Mouse (Mus musculus): Measurements from ENCODE around the gene Phldb1.
A peak's percentile ranks its signal among the peaks of the same experiment; 100 is the strongest.
"Not testable (repeated sequence)": the region's sequence is repeated elsewhere in the genome, so short reads cannot be mapped to it uniquely, and the experiment has no call there.

The Phldb1 gene

DNA sequence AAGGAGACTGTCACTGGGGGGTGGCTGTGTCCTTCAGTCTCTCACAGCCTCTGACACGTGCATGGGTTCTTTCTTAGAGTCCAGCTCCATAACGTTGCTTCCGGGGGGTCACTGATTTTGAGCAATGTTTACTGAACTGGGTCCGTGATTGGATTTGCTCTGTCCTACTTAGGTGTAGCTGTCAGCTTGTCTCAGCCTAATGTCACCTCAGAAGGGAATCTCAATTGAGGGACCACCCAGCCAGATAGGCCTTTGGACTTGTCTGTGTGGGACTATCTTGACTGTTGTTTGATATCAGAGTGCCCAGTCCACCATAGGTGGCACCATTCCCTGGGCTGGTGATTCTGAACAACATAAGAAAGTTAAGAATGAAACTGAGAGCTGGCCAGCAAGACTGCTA, 81.1 kb downstream of the Phldb1 start:
- no peak for DNase-seq (ENCODE audit: low spot score)

DNA sequence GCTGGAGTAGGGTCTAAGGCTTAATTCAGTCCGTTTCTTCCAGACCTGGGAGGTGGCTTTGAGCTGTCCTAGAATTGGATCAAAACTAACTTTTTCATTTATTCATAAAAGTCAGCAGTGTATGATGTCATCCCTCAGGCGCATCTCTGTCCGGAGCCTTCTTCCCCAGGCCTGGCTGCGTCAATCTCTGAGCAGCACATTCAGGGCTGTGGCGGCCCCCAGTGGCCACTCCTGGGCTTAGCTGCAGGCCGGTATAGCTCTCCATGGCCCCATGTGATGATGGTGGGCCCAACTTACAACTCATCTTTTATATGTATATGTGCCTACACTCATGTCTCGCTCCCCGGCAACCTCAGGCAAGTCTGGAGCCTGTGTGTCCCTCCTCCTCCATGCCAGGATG, 83.0 kb downstream of the Phldb1 start:
- peak; percentile 67 for DNase-seq (ENCODE audit: low spot score)

DNA sequence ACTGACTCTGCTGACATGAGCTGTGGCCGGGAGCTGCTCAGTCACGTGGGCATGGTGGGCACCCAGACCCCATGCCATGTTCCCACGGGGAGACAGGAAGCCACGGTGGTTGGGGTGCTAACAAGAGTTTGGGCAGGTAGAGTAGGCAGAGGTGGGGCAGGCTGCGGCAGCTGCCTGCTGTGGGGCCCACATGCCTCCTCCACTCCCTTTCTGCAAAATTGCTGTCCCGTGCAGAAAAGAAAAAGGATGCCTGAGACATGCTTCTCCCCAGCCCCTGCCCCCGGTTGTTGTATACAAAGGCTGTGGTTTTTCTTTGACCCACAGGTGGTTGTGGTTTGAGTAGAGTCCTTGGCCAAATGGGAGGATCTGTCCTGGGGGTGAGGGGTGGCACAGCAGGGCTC, 86.1 kb downstream of the Phldb1 start:
- no peak for DNase-seq (ENCODE audit: low spot score)

DNA sequence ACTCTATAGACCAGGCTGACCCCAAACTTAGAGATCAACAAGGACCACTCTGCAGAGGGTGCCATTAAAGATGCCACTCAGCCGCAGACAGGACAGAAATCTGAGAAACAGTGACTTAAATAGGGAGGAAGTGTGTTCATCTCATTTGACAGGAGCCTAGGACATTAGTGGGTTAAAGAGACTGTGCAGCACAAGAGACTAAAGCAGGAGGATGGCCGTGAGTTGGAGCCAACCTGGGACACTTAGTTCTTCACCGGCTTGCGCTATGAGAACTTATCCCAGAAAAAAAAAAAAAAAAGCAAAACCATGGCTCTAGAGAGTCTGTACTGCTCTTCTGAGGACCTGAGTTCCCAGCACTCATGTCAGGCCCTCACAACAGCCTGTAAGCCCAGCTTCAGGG, 87.3 kb downstream of the Phldb1 start:
- no peak for DNase-seq (ENCODE audit: low spot score)

DNA sequence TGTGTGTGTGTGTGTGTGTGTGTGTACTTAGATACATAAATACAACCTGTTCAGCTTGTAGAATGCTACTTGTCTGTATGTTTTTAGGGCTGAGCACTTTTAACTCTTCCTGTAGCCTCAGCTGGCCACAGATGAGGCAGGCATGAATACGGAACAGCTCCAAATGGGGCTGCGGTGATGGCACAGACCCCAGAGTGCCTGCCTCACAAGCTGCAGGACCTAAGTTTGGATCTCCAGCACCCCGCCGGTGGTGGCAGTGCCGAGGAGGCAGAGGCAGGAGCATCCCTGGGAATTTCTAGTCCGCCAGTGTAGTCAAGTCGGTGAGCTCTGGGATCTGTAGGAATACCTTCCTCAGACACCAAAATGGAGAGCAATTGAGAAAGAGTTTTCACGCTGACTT, 88.0 kb downstream of the Phldb1 start:
- no peak for DNase-seq (ENCODE audit: low spot score)

DNA sequence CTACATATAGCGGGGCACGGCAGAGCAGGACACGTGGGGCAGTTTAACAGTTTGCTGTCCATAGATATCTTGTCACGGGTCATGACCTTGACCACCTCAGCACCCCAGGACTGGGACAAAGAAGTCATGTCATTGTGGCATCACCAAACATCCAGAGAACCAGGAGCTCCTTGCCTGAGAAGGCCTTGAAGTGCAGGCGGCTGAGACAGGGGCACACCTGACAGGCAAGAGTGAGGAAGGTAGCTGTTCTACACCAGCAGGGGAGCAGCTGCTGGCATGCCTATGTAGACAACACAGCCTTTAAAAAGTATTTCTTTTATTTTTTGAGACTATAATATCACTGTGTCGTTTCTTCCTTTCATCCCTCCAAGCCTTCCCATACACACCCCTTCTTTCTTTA, 88.6 kb downstream of the Phldb1 start:
- DNase-seq (ENCODE audit: low spot score), result no peak

DNA sequence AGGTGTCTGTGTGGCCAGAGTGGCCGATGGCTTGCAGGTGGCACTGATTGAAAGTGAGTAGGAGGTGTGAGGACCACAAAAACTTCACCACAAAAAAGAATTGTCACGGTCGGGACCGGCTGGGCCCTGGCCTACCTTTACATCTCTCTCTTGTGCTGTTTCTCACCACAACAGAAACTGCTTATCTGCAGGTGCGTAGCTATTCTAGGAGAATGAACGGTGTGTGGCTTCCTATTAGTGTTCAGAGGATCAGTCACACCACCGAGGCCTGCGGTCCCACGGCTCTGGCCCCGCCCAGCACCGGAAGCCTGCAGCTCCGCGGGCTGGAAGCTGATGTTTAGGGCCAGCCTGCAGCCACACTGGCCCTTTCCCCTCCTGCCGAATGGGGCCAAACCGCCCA, 89.1 kb downstream of the Phldb1 start:
- no peak for DNase-seq (ENCODE audit: low spot score)

DNA sequence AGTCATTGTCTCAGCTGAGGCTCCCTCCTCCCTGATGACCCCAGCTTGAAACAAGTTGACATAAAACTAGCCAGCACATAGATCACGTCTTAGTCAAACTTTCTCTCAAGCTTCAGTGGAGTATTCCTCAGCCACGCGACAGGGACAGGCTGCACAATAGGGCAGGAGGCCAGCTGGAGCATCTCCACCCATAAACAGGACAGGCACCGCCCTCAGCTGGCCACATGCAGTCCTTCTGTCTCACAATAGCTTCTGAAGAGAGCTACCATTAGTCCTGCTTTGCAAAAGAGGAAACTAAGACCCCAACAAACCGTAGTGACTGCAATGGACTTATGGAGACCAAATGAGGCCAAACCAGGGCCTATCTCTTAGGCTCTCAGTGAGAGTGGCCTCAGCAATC, 89.5 kb downstream of the Phldb1 start:
- DNase-seq (ENCODE audit: low spot score), result no peak

DNA sequence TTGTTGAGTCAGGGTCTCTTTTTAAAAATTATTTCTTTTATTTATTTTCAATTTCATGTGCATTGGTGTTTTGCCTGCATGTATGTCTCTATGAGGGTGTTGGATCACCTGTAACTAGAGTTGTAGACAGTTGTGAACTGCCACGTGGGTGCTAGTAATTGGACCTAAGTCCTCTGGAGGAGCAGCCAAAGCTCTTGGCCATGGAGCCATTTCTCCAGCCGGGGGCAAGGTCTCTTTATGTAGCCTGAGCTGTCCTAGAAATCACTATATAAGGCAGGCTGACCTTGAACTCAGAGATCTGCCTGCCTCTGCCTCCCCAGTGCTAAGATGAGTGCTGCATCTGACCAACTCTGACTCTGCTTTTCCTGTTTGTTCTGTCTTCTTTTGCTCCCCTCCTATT, 90.8 kb downstream of the Phldb1 start:
- DNase-seq (ENCODE audit: low spot score), result no peak

DNA sequence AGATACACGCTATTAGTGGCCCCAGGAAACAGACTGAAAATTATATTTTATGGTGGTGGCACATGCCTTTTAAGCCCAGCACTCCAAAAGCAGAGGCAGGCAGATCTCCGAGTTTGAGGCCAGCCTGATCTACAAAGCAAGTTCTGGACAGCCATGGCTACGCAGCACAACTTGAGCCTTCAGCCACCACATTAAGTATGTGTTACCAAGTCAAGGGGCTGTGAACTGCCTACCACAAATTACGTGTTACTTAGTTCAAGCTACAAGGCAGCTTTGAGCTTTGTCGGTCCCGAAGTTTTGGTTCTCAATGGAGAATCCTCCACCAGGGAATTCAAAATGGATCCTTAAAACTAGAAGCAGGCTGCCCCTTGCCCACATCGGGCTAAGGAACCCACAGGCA, 91.9 kb downstream of the Phldb1 start:
- DNase-seq (ENCODE audit: low spot score), result no peak

GRCm38 (mm10) chr9:44641616-44642015, 93.4 kb downstream of the Phldb1 start:
- DNase-seq (ENCODE audit: low spot score), result no peak

GRCm38 (mm10) chr9:44640646-44641357, 94.2 kb downstream of the Phldb1 start:
- no peak for DNase-seq (ENCODE audit: low spot score)

GRCm38 (mm10) chr9:44640028-44640427, 95.0 kb downstream of the Phldb1 start:
- DNase-seq (ENCODE audit: low spot score), result not testable (repeated sequence)

GRCm38 (mm10) chr9:44638726-44639125, 96.3 kb downstream of the Phldb1 start:
- not testable (repeated sequence) for DNase-seq (ENCODE audit: low spot score)

DNA sequence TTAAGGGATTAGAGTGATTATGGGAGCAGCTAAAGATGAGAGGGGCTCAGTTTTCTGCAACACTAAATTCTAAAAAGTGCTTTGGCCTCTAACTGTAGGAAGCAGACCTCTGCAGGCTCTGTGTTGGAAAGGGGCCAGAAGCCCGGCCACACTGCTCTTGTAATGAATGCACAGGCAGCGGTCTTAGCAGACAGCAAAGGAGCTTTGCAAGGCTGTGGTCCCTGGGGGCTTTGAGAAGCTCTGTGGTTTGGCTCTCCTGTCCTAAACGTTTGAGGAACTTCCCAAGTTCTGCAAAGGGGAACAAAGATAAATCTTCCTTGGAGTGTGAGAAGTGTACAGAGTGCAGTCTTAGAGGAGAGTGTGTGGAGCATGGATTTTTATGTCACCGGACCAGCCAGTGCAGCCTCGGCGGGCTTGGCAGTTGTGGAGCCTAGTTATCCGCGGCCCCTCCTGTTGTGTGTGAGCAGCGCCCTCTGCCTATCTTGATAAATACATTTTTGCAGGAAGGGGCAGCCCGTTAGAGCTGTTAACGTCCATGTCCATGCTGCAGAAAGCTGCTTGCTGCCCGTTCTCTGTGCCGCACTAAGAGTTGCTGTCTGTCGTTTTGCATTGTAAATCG, 97.3 kb downstream of the Phldb1 start:
- no peak for DNase-seq (ENCODE audit: low spot score)

Measured in urinary bladder, postnatal 25 days (tissue).